Mouse (Mus musculus) lung, embryonic 15.5 days (tissue): ENCODE results near the gene Kdm1a. TPM values are rescaled to one million over a fixed set of nuclear protein-coding genes. Genes with fewer than 3 reads are reported as not detected.

Experiments
- ATAC-seq: fragments of 200-750 bp; cut with Nextera tagmentation; 2 replicates; pipeline ENCODE4 v1.8.0; 2017; ENCODE audit warnings: moderate number of reproducible peaks, borderline replicate concordance; ENCODE audit not compliant: low FRiP score, low TSS enrichment; ENCODE audit errors: extremely low read depth
- H3K27ac ChIP-seq: fragments of 300-500 bp; sonication (generic); 2 replicates; pipeline ENCODE4 v1.5.1; 2015; ENCODE audit warnings: moderate library complexity, mild to moderate bottlenecking, inconsistent platforms
- H3K27me3 ChIP-seq: fragments of 300-500 bp; sonication (generic); 2 replicates; pipeline ENCODE4 v1.6.1; 2015; ENCODE audit warnings: inconsistent platforms
- H3K36me3 ChIP-seq: fragments of 300-500 bp; sonication (generic); 2 replicates; pipeline ENCODE4 v1.6.1; 2015; ENCODE audit warnings: inconsistent platforms
- H3K4me1 ChIP-seq: fragments of 300-500 bp; sonication (generic); 2 replicates; pipeline ENCODE4 v1.6.1; 2015; ENCODE audit warnings: inconsistent platforms
- H3K4me2 ChIP-seq: fragments of 300-500 bp; sonication (generic); 2 replicates; pipeline ENCODE4 v1.6.1; 2015; ENCODE audit warnings: inconsistent platforms, mild to moderate bottlenecking, moderate library complexity
- H3K4me3 ChIP-seq: fragments of 300-500 bp; sonication (generic); 2 replicates; pipeline ENCODE4 v1.5.1; 2015; ENCODE audit warnings: mild to moderate bottlenecking, inconsistent platforms
- H3K9ac ChIP-seq: fragments of 300-500 bp; sonication (generic); 2 replicates; pipeline ENCODE4 v1.6.1; 2015; ENCODE audit warnings: inconsistent platforms
- H3K9me3 ChIP-seq: fragments of 300-500 bp; sonication (generic); 2 replicates; pipeline ENCODE4 v1.6.1; 2016; ENCODE audit warnings: inconsistent platforms
- WGBS: fragments of 180-500 bp; shearing (Covaris S2); methylation state at CpG from one replicate; pipeline ENCODE4 v1.1.7; 2015; 5-methylcytosine and 5-hydroxymethylcytosine counted together
- polyA plus RNA-seq: library from polyadenylated mRNA; unstranded; fragments of >200 nt; fragmentation: Nextera tagmentation; extraction: Ambion mirVana; gene quantifications from 2 replicates; pipeline ENCODE4 v1.2.1, GENCODE M21; 2015

The Kdm1a gene
- polyA plus RNA-seq, 1 experiment from 2014 or later: 36.3 TPM

DNA sequence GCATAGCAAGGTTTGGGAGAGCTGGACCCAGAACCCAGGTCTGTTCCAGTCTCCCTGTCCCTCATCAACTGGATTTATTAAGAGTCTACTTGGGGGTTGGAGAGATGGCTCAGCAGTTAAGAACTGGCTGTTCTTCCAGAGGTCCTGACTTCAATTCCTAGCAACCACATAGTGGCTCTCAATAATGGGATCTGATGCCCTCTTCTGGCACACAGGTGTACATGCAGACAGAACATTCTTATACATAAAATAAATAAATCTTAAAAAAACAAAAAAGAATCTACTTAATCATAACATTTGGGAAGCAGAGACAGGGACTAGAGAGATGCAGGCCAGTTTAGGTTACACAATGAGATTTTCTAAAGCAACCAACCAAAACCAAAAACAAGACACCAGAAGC lies 33.5 kb upstream of the Kdm1a start:
- Histone ChIP-seq H3K9ac (no peak overlapping the region), H3K27me3 (peaks cover 42% of the 10 kb centered on the region), H3K4me3 (no peak overlapping the region), H3K9me3 (no peaks in the 10 kb centered on the region), H3K27ac (no peak overlapping the region), H3K4me1 (peaks cover 16% of the 10 kb centered on the region), H3K4me2 (no peak overlapping the region), H3K36me3 (no peaks in the 10 kb centered on the region)
- no peak for ATAC-seq

DNA sequence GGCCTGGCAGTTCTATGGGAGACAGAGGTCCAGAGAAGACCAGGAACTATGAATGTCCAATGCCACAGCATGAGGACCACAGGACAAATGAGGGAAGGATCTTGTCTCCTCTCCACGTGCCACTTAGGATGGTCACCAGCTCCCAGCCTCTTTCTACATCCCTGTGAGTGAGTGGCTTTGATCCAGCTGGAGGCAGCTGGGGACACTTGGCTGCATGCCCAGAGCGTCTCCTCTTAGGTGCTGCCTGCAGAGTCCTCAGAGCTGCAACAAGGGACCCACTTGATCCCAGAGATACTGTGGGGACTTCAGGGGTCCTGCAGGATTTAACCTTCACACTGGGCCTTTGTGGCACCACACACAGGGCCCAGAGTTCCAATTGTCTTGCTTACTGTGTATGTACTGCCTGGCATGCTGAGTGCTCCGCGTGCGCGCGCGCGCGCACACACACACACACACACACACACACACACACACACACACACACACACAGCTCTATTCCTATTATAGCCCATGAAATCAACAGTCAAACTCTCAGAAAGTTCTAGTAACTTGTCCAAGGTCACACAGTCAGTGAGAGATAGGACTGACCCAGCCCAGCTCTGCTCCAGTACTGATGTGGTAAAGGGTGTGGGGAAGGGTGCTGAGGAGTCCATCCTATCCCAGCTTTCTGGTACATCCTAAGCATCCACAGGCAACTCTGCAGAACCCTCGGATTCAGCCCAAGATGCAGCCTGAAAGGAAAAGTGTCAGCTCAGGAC lies 28.9 kb upstream of the Kdm1a start:
- 74% methylated on average over 11 of the region's 11 CpGs for WGBS
- no peak for ATAC-seq

DNA sequence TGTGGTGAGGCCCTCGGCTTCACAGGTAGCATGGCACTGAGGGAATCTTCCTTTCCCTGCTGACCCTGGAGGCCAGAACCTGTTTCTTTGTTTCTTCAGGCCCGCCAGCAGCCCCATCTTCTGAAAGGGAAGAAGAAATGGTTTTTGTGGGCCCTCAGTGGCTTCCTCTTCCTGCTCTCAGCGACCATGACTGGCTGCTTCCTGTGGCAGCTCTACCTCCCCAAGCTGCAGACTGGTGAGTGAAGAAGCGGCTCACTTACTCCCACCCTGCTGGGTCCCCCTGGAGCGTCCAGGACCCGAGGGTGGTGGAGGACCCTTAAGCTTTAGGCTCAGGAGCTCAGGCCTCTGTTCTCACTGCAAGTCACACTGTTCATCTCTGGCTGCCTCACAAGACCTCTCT lies 24.1 kb upstream of the Kdm1a start:
- Histone ChIP-seq H3K36me3 (no peaks in the 10 kb centered on the region), H3K9me3 (no peaks in the 10 kb centered on the region), H3K27ac (no peak overlapping the region), H3K4me3 (no peak overlapping the region), H3K9ac (no peak overlapping the region), H3K4me2 (no peak overlapping the region), H3K27me3 (no peaks in the 10 kb centered on the region; the same call in 1 of the 2 replicates), H3K4me1 (no peaks in the 10 kb centered on the region; the same call in 1 of the 2 replicates)
- no peak for ATAC-seq
- WGBS: 69% methylated on average over 6 of the region's 6 CpGs

More for the DNA sequence above, 28.9 kb upstream of the Kdm1a start:
- no peaks in the 10 kb centered on the region for H3K9me3 ChIP-seq
- peaks cover 8% of the 10 kb centered on the region for H3K27me3 ChIP-seq
- H3K36me3 ChIP-seq: no peaks in the 10 kb centered on the region
- no peaks in the 10 kb centered on the region; the same call in 1 of the 2 replicates for H3K4me1 ChIP-seq
- no peak overlapping the region for H3K27ac ChIP-seq
- H3K9ac ChIP-seq: no peak overlapping the region
- no peak overlapping the region for H3K4me2 ChIP-seq
- H3K4me3 ChIP-seq: no peak overlapping the region

DNA sequence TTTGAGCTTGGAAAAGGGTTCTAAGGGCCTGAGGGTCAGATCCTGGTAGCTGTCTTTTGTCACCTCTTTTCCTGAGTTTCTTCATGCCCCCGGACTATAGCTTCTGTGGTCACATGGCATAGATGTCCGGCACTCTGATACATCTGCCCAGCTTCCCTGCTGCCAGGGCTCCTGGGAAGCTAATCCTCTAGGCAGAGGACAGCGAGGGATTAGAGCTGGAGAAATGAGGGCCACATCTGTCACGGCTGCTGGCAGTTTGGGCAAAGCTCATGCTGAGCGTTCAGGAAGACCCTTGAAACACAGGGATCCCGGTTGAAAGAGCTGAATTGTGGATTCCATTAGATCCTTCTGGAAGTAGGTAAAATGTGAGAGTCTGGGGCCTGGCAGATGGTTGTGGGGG lies 19.9 kb upstream of the Kdm1a start, which contains the start of gene Lactbl1:
Lactbl1 (plus strand) TSS at position 234 of the 400 bp plus-strand sequence.
- Histone ChIP-seq H3K9ac (no peak within 1 kb of the TSS), H3K9me3 (no peaks in the 10 kb centered on the region), H3K4me2 (no peak within 1 kb of the TSS), H3K4me3 (no peak within 1 kb of the TSS), H3K4me1 (no peaks in the 10 kb centered on the region), H3K27me3 (no peaks in the 10 kb centered on the region; the same call in 1 of the 2 replicates), H3K36me3 (no peaks in the 10 kb centered on the region), H3K27ac (no peak within 1 kb of the TSS)
- ATAC-seq: no peak
- WGBS: 51% methylated on average over 6 of the region's 6 CpGs

DNA sequence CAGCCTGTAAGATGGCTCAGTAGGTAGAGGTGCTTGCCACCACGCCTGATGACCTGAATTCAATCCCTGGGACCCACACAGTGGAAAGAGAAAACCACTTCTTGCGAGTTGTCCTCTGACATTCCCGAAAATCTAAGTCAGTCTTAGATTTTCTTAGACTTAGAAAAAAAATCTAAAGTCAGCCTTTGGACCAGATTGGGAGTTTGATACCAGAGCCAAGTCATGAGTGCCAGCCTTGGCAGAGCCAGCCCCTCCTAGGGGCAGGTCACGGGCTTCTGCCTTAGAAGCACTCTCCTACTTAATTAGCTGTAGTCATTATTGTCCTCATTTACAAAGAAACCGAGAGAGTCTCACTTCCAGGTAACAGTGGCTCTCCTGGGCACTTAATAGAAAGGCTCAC lies 19.4 kb upstream of the Kdm1a start:
- Histone ChIP-seq H3K27me3 (no peaks in the 10 kb centered on the region; the same call in 1 of the 2 replicates), H3K9me3 (no peaks in the 10 kb centered on the region), H3K4me3 (no peak overlapping the region), H3K36me3 (no peaks in the 10 kb centered on the region), H3K9ac (no peak overlapping the region), H3K4me2 (no peak overlapping the region), H3K4me1 (no peaks in the 10 kb centered on the region), H3K27ac (no peak overlapping the region)
- no peak for ATAC-seq
- 50% methylated on average over 5 of the region's 5 CpGs for WGBS

DNA sequence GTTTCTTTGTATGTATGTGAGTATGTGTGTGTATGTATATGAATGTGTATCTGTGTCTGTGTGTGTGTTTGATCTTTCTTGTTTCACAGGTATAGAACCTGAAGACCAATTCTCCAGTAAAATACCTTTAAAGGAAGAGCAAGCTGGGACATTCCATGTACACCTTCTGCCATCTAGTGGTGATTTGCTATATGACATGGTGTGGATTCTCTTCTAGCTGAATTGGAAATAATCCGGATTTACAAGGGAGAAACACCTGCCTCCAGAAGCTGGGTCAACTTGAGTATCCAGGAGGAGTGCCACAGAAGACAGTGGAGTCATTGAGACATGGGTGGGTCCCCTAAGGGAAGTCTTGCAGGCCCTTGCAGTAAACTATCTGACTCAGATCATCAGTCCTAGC lies 18.8 kb upstream of the Kdm1a start:
- WGBS: 0% methylated on average over 1 of the region's 1 CpGs
- no peaks in the 10 kb centered on the region for H3K9me3 ChIP-seq
- no peak overlapping the region for H3K27ac ChIP-seq
- no peaks in the 10 kb centered on the region for H3K4me1 ChIP-seq
- H3K9ac ChIP-seq: no peak overlapping the region
- H3K4me2 ChIP-seq: no peak overlapping the region
- no peak overlapping the region for H3K4me3 ChIP-seq
- ATAC-seq: no peak
- no peaks in the 10 kb centered on the region for H3K36me3 ChIP-seq
- H3K27me3 ChIP-seq: no peaks in the 10 kb centered on the region; the same call in 1 of the 2 replicates

DNA sequence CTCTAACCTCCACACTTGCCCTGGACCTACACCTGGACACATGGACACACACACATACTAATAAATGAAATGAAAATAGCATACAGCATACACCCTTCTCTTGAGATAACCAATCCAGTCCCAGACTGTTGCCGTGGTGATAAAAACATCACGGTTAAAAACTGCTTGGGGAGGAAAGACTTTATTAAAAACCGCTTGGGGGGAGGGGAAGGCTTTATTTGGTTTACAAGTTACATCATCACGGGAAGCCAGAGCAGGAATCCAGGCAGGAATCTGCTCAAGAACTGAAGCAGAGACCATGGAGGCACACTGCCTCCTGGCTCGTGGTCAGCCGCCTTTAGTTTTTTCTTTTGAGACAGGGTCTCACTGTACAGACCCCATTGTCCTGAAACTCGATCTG lies 11.1 kb upstream of the Kdm1a start:
- no peak for ATAC-seq
- Histone ChIP-seq H3K9me3 (no peaks in the 10 kb centered on the region), H3K4me3 (no peak overlapping the region), H3K36me3 (no peaks in the 10 kb centered on the region), H3K27me3 (no peaks in the 10 kb centered on the region), H3K4me2 (no peak overlapping the region), H3K4me1 (peaks cover 5% of the 10 kb centered on the region; the same call in 1 of the 2 replicates), H3K27ac (no peak overlapping the region), H3K9ac (no peak overlapping the region)
- WGBS: 48% methylated on average over 7 of the region's 7 CpGs

DNA sequence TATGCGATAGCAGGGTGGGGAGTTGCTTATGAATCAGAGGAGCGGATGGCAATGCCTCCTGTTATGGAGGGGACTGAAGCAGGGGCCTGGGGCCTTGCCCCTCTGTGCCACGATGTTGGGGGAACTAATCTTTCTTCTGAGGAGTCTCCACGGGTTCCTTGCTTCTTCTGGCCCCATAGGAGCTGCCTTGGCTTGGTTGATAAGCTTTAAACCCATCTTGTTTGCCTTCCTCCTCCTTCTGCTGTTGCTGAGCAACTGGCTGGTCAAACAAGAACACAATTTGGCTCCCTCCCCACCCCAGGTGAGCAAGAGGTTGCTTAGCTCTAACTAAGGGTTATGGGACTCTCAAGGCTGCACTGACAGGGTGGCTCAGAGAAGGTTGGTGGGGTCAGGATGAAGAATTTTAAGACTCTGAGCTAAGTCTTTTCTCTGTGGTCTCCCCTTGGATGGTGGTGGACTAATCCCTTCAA lies 7.9 kb upstream of the Kdm1a start, which contains the start of gene Tex46:
Tex46 (plus strand) TSS at position 51 of the 470 bp plus-strand sequence.
- no peak for ATAC-seq
- 38% methylated on average over 4 of the region's 4 CpGs for WGBS
- Histone ChIP-seq H3K4me2 (no peak within 1 kb of the TSS), H3K9me3 (no peaks in the 10 kb centered on the region), H3K4me1 (peaks cover 5% of the 10 kb centered on the region; the same call in 1 of the 2 replicates), H3K9ac (no peak within 1 kb of the TSS), H3K27ac (no peak within 1 kb of the TSS), H3K36me3 (no peaks in the 10 kb centered on the region), H3K27me3 (no peaks in the 10 kb centered on the region), H3K4me3 (no peak within 1 kb of the TSS)

DNA sequence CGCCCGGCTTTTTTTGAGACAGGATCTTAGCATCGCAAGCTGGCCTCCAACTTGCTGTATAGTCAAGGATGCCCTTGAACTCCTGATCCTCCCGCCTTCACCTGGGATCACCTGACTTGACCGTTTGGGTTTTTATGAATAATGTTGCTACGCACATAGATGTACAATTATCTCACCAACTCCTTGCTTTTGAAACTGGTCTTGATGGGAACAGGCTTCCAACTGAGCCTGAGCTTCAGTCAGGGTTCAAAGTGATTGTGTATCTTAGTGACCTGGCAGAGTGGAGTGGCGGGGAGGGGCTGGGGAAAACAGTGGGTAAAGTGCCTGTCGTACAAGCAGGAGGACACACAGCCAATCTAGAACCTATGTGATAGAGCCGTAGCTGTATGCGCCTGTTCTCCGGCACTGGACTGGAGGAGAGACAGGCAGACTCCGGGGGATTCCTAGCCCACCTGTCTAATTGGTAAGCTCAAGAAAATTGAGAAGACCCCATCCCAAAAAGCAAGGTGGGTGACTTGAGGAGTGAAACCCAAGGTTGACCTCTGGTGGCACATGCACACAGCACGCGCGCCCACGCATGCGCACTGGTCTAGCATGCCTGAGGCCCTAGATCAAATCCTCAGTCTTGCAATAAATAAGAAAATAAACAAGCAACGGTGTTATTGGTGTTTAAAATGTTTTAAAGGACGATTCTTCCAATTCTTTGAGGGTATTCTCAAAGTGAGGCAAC lies 3.4 kb upstream of the Kdm1a start:
- 86% methylated on average over 19 of the region's 19 CpGs for WGBS
- Histone ChIP-seq H3K4me2 (no peak overlapping the region), H3K4me1 (peaks cover 11% of the 10 kb centered on the region), H3K9ac (no peak overlapping the region), H3K9me3 (no peaks in the 10 kb centered on the region), H3K4me3 (no peak overlapping the region), H3K27ac (no peak overlapping the region), H3K27me3 (no peaks in the 10 kb centered on the region), H3K36me3 (no peaks in the 10 kb centered on the region)
- ATAC-seq: no peak

DNA sequence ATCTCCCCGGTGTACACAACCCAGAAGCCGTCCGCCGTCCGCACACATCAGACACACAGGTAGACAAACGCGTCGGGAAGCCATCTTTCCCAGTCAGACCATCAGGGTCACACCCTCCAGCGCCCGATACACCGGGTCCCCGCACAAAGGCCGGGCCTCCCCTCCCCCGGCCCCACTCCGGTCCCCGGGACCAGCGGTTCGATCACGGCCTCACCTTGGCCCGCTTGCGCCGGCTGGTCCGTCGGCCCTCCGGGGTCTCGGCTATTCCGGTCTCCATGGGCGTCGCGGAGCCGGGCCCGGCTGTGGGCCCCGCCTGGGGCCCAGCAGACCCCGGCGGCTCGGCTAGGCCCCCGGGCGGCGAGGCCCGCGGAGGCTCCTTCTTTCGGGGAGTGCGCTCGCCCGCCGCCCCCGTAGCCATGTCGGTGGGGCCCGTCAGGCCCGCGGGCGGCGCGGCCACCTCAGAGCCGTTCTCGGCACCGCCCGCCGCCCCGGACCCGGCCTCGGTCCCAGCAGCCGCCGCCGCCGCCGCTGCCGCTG lies 437 bp downstream of the Kdm1a start:
- peak; percentile 66 for ATAC-seq
- H3K4me1 ChIP-seq: peaks cover 13% of the 10 kb centered on the region
- peak overlapping the region; percentile 65 for H3K4me2 ChIP-seq
- under 1% methylated on average over 64 of the region's 68 CpGs for WGBS
- H3K9ac ChIP-seq: peak overlapping the region; percentile 100
- H3K4me3 ChIP-seq: peak overlapping the region; percentile 100
- no peaks in the 10 kb centered on the region for H3K36me3 ChIP-seq
- H3K27ac ChIP-seq: peak overlapping the region; percentile 86
- no peaks in the 10 kb centered on the region for H3K27me3 ChIP-seq
- H3K9me3 ChIP-seq: no peaks in the 10 kb centered on the region

DNA sequence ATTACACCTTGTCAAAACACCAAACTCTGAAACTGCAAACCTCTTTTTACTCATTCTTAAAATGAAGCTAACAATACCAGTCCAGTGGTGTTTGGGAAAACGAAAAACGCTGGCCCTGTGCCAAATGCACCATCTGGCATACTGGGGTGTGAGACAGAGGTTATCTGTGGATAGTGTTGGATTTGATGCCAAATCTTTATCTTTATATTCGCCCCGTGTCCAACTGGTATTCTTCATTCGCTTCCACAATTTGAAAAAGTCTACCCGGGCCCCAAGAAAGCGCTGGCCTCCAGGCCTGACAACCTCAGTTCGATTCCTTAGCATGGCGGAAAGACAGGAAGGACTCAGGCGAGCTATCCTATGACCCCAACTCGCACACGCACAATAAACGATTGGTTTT lies 1.0 kb downstream of the Kdm1a start:
- 1% methylated on average over 13 of the region's 13 CpGs for WGBS
- Histone ChIP-seq H3K4me3 (peak overlapping the region; percentile 100), H3K4me1 (peaks cover 13% of the 10 kb centered on the region), H3K27ac (peak overlapping the region; percentile 86), H3K9ac (peak overlapping the region; percentile 100), H3K9me3 (no peaks in the 10 kb centered on the region), H3K27me3 (no peaks in the 10 kb centered on the region), H3K4me2 (peak overlapping the region; percentile 65), H3K36me3 (no peaks in the 10 kb centered on the region)
- no peak for ATAC-seq

DNA sequence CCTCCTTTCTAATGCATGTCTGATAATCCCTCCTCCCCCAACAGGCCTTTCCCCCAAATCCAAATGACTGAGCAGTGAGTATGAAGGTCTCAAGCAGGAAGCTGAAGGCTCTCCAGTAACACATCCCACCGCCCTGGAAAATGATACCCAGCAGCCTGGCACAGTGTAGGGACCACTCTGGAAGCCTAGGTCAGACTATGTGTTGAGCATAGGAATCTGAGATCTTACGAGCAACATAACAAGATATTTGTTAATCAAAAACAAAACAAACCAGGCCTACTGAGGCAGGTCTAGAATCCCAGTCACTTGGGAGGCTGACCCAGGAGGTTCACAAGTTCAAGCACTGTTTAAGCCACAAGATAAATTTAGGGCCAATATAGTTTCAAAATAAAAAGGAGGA lies 2.0 kb downstream of the Kdm1a start:
- Histone ChIP-seq H3K4me2 (peak overlapping the region; percentile 65), H3K9ac (no peak overlapping the region), H3K27ac (no peak overlapping the region), H3K27me3 (no peaks in the 10 kb centered on the region), H3K4me1 (peaks cover 13% of the 10 kb centered on the region), H3K36me3 (no peaks in the 10 kb centered on the region), H3K9me3 (no peaks in the 10 kb centered on the region), H3K4me3 (peak overlapping the region; percentile 100; the same call in 1 of the 2 replicates)
- ATAC-seq: no peak
- WGBS: 81% methylated on average over 2 of the region's 2 CpGs
